Comparison of ENCODE assay signal across 13 mouse cellular contexts in genomic region chr4:35884946-35885460, GRCm38 (mm10).
A peak's percentile ranks its signal among the peaks of the same experiment; 100 is the strongest.
DNase-seq lines count a peak whose midpoint lies in the region; ATAC-seq and TF ChIP-seq lines count a peak whose summit lies in the region.
"Had no signal": no experiment of that assay in that cellular context is flagged by ENCODE, and none has a peak within 500 bp of the region (broad histone marks: within the 10 kb centered on the region; RNA-seq: fewer than 3 reads in every experiment).

No protein-coding gene starts in this region.

- H3K9me3 ChIP-seq in kidney, postnatal 0 days (replicated peaks; ENCODE audit: low read length) = no peaks in the 10 kb centered on the region
- H3K9me3 ChIP-seq: forebrain, embryonic 15.5 days; limb, embryonic 12.5 days had no signal

- H3K4me3 ChIP-seq in kidney, postnatal 0 days (replicated peaks; ENCODE audit: low read depth, low read length) = no peak overlapping the region
- H3K4me3 ChIP-seq: forebrain, embryonic 15.5 days; limb, embryonic 12.5 days had no signal

- H3K9ac ChIP-seq in kidney, postnatal 0 days (ENCODE audit: low read depth, low read length) = no peak overlapping the region
- H3K9ac ChIP-seq: forebrain, embryonic 15.5 days; limb, embryonic 12.5 days had no signal

- no peak for ATAC-seq in kidney, postnatal 0 days (replicated peaks; ENCODE audit: low FRiP score, low read depth)
- no peak for ATAC-seq in activated CD4-positive, CD25-positive, alpha-beta regulatory T cell, adult 4 months
- ATAC-seq: Patski had no signal

- peak; percentile 57 for DNase-seq in kidney, postnatal 0 days (ENCODE audit: low spot score)
- DNase-seq in kidney, adult 9 months = no peak
- peak; percentile 11 for DNase-seq in ovary, postnatal 36 days (ENCODE audit: low spot score)
- no peak for DNase-seq in ovary, postnatal 10 days (ENCODE audit: low spot score)
- peak; percentile 18 for DNase-seq in embryo, embryonic 9.5 days (ENCODE audit: extremely low spot score)
- no peak for DNase-seq in left cerebral cortex, adult 9 months (ENCODE audit: low spot score in 2 of 2)
- DNase-seq: kidney, adult 8-10 months; right cerebral cortex, postnatal 25 days; thymus, adult 18-20 months had no signal

- no peak overlapping the region for H3K4me2 ChIP-seq in kidney, postnatal 0 days (ENCODE audit: low read length)
- H3K4me2 ChIP-seq: forebrain, embryonic 15.5 days; limb, embryonic 12.5 days had no signal

- TF ChIP-seq CTCF in kidney, postnatal 0 days (IDR thresholded peaks at IDR 0.05; ENCODE audit: low read depth) = no peak

- H3K27me3 ChIP-seq in kidney, postnatal 0 days (ENCODE audit: insufficient read depth, low read length) = no peaks in the 10 kb centered on the region
- H3K27me3 ChIP-seq: forebrain, embryonic 15.5 days; limb, embryonic 12.5 days; Patski had no signal

- H3K4me1 ChIP-seq in kidney, postnatal 0 days (replicated peaks; ENCODE audit: insufficient read depth, low read length) = no peaks in the 10 kb centered on the region
- H3K4me1 ChIP-seq: limb, embryonic 12.5 days had no signal

- no peaks in the 10 kb centered on the region for H3K36me3 ChIP-seq in kidney, postnatal 0 days (ENCODE audit: insufficient read depth, low read length)
- H3K36me3 ChIP-seq: forebrain, embryonic 15.5 days; limb, embryonic 12.5 days had no signal

- 47% methylated on average over 3 of the region's 3 CpGs for WGBS in kidney, postnatal 0 days

- no peak overlapping the region for H3K27ac ChIP-seq in kidney, postnatal 0 days
- H3K27ac ChIP-seq: limb, embryonic 12.5 days had no signal

Comparison
In these comparisons a context has a peak if more than half of its experiments do, and no peak if none do; other contexts are left out.
1. DNase-seq: peak in kidney, postnatal 0 days (single experiment), ovary, postnatal 36 days (single experiment) and embryo, embryonic 9.5 days (single experiment); none in kidney, adult 9 months (single experiment), ovary, postnatal 10 days (single experiment) and left cerebral cortex, adult 9 months (0 of 2).